Mouse (Mus musculus) monocyte, adult 2 months (primary cell): ENCODE measurements at regions not wholly inside any gene's neighbourhood (a gene's known extent, or its start where the extent isn't known, plus 50 kb on each side); places are given as distances from the start of the nearest gene placed in this dataset.

Source experiments
- DNase-seq, 2 experiments: peaks; one replicate each; pipeline ENCODE4 v3.0.0; 2022; ENCODE audit warnings: low spot score in 2 of 2, low read depth in 1 of 2

- DNase-seq: no peak
Observed at GRCm38 (mm10) chr6:145310601-145311000, 60.6 kb upstream of the Kras start.

DNA sequence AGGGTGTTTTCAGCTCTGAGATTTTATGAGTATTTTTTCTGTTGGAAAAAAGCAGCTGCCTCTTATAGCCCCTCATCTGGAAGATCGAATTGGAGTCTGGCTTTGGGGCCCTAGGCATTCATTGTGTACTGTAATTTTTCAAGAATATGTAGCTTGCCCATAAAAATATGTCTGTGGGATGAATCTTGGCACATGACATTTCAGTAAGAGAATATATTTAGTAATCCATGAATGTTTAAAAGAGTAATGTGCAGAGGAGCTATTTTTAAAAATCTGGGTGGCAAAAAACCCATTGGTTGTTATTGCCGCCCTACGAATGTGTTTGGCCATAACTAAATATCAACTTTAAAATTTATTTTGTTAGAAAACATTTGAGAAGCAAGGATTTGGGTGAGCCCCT is 59.0 kb upstream of the Kras start:
- DNase-seq: no peak

DNA sequence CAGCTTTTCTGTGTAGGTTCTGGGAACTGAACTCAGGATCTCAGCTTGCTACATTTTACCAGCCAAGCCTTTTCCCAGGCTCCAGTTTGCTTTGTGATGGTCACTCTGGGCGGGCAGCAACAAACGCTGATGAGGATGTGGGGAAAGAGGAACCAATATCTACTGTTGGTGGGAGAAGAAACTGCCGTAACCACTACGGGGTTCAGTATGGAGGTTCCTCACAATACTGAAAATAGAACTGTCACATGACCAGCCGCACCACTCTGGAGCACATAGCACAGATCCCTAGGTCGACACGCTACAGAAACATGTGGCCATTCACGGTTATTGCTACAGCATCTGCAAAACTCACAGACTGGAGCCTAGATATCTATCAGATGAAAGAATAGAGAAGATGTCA is 57.2 kb upstream of the Kras start:
- DNase-seq: peak; percentile 61 to 76

- peak; percentile 74 to 80 for DNase-seq
Observed at GRCm38 (mm10) chr6:145306331-145307124, 56.5 kb upstream of the Kras start.

GRCm38 (mm10) chr6:145305669-145306068 is 55.6 kb upstream of the Kras start:
- no peak for DNase-seq

DNA sequence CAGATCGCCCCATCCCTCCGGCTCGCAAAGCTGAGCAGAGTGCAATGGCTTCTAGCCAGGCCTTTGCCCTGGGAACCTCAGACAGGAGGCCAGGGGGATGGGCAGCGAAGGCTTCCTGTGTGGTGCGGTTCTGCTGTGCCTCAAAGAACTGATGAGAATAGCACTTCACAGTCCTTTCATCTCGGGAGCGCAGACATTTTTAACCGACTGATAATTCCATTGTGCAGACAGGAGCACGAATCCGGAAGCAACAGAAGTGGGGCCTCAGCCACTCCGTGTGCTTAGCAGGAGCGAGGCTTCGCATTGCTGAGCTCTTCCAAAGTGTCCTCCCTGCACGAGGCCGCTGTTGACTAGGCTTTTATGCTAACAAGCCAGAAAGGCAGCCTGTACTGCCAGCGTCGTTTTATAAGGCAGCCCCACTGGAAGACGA is 53.6 kb upstream of the Kras start:
- DNase-seq: peak in 1 of 2 experiments; percentile 55

DNA sequence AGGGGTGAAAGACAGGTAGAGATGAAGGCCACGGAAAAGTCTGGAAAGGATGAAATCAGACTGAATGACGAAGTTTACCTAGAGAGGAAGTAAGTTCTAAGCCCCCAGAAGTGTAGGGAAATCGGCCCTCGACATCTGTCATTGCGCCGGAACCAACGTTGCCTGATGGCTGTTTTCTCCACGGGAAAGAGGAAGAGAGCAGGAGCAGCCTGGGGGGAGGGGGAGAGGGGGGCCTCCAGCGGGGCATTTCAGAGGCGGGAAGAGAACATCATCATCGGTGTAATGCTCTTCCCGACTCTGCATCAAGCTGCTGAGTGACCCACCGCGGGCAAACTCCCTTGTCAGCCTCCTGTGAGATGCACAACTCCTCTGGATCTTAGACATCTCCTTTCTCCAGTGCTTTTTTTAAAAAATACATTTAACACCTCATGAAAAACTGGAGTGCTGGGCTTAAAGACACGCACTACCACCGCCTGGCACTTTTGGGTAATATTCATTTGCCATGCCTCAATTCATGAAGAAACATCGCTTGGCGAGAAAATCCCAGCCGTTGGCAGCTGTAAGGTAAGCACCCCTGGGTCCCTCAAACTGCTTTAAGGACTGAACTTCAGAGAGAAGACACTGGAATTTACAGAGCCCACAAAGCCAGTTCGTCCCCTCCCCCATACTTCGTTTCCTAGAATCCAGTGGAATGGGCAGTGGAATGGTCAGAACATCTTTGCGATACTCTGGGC is 53.0 kb upstream of the Kras start:
- peak in 1 of 2 experiments; percentile 32 for DNase-seq

DNA sequence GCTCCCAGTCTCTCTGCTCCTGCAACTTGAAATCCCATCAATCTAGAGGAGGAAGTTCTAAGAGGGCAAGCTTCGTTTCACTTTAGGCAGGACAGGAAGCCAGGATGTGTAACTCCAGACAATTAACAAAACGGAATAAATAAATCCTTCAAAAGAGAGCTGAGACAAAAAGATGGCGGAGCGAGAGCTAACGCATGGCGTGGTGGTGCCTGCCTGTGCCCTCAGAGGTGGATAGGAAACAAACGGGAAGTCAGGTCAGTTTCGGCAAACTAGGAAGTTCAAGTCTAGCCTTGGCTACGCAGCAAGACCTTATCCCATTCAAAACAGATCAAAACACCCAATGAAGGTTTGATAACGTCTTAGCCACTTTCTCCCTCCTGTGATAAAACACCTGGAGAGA is 52.1 kb upstream of the Kras start:
- DNase-seq: no peak

- no peak for DNase-seq
Observed at GRCm38 (mm10) chr6:145300266-145300858, 50.3 kb upstream of the Kras start.
